In genomic region chr1:86359798-86360179, GRCm38 (mm10) we compare ENCODE assay signal across 8 mouse cellular contexts. TPM values are rescaled to one million over a fixed set of nuclear protein-coding genes. Genes with fewer than 3 reads are reported as not detected.
DNase-seq lines count a peak whose midpoint lies in the region; ATAC-seq and TF ChIP-seq lines count a peak whose summit lies in the region.

No protein-coding gene starts in this region.

- H3K4me3 ChIP-seq in cerebellum, adult 2 months (replicated peaks; ENCODE audit: insufficient read depth, low read depth, low read length), result peak overlapping the region; percentile 90
- peak overlapping the region; percentile 80 for H3K4me3 ChIP-seq in limb, embryonic 15.5 days
- H3K4me3 ChIP-seq in olfactory bulb, adult 2 months (ENCODE audit: insufficient read depth, low read depth, low read length), result peak overlapping the region; percentile 70

- WGBS in cerebellum, adult 2 months, result under 1% methylated on average over 26 of the region's 26 CpGs
- under 1% methylated on average over 26 of the region's 26 CpGs for WGBS in limb, embryonic 15.5 days
- WGBS in olfactory bulb, adult 2 months, result under 1% methylated on average over 26 of the region's 26 CpGs

- no peaks in the 10 kb centered on the region for H3K27me3 ChIP-seq in cerebellum, adult 2 months (ENCODE audit: control insufficient read depth, insufficient read depth, low read length)
- no peaks in the 10 kb centered on the region for H3K27me3 ChIP-seq in limb, embryonic 15.5 days

- peaks cover 6% of the 10 kb centered on the region; the same call in 1 of the 2 replicates for H3K4me1 ChIP-seq in cerebellum, adult 2 months (ENCODE audit: control insufficient read depth, insufficient read depth, low read length)
- peaks cover 19% of the 10 kb centered on the region for H3K4me1 ChIP-seq in limb, embryonic 15.5 days
- H3K4me1 ChIP-seq in olfactory bulb, adult 2 months (ENCODE audit: control insufficient read depth, insufficient read depth, low read length), result peaks cover 7% of the 10 kb centered on the region

- H3K36me3 ChIP-seq in limb, embryonic 15.5 days, result peaks cover 27% of the 10 kb centered on the region

- TF ChIP-seq POLR2A in cerebellum, adult 2 months (IDR thresholded peaks at IDR 0.05; ENCODE audit: borderline replicate concordance, insufficient read depth, low read length), result no peak
- no peak for TF ChIP-seq POLR2A in olfactory bulb, adult 2 months (IDR thresholded peaks at IDR 0.05; ENCODE audit: insufficient read depth, low read depth, low read length)

- ATAC-seq in erythroid progenitor cell, adult 5-6 weeks (replicated peaks; ENCODE audit: low FRiP score, poor library complexity, severe bottlenecking), result peak; percentile 40
- peak; percentile 2; the same call in 1 of the 2 replicates for ATAC-seq in limb, embryonic 15.5 days (ENCODE audit: insufficient number of reproducible peaks, low FRiP score, low TSS enrichment, low read depth)

- H3K9me3 ChIP-seq in limb, embryonic 15.5 days, result no peaks in the 10 kb centered on the region

- H3K4me2 ChIP-seq in limb, embryonic 15.5 days, result peak overlapping the region; percentile 57

- peak overlapping the region; percentile 82 for H3K9ac ChIP-seq in limb, embryonic 15.5 days

- DNase-seq in cerebellum, adult 2 months, result no peak
- DNase-seq in cerebellum, postnatal 36 days, result no peak
- peak; percentile 83 for DNase-seq in 416B (ENCODE audit: low read depth)
- DNase-seq in urinary bladder, postnatal 14 days (ENCODE audit: low spot score), result no peak
- no peak for DNase-seq in right cerebral cortex, postnatal 10 days (ENCODE audit: low spot score in 2 of 2)

- TF ChIP-seq CTCF in cerebellum, adult 2 months (IDR thresholded peaks at IDR 0.05; ENCODE audit: borderline replicate concordance, insufficient read depth, low read depth, low read length), result no peak
- no peak for TF ChIP-seq CTCF in olfactory bulb, adult 2 months (IDR thresholded peaks at IDR 0.05; ENCODE audit: insufficient read depth, low read depth, low read length)

- peak overlapping the region; percentile 11; the same call in 1 of the 2 replicates for H3K27ac ChIP-seq in cerebellum, adult 2 months (ENCODE audit: insufficient read depth, low read length)
- H3K27ac ChIP-seq in limb, embryonic 15.5 days, result peak overlapping the region; percentile 88
- no peak overlapping the region; the same call in 1 of the 2 replicates for H3K27ac ChIP-seq in olfactory bulb, adult 2 months (ENCODE audit: insufficient read depth, low read depth, low read length)

RNA-seq across cellular contexts. Expression of gene Ncl, which starts 0.6 kb away (rescaled TPM):
- polyA plus RNA-seq in cerebellum, adult 2 months (2012; rRNA removed), result 105 and 134 TPM in 2 replicates
- 148 and 176 TPM in 2 replicates for total RNA-seq in erythroid progenitor cell, adult 5-6 weeks (2015; ENCODE audit: low replicate concordance)
- total RNA-seq in erythroid progenitor cell, adult 5-6 weeks (2017; ENCODE audit: low replicate concordance), result 169 and 177 TPM in 2 replicates
- 356 and 369 TPM in 2 replicates for polyA plus RNA-seq in limb, embryonic 15.5 days (2015; fragmentation: Nextera tagmentation; extraction: Ambion mirVana)
- polyA plus RNA-seq in olfactory bulb, adult 2 months (2012; ENCODE audit: insufficient read depth, insufficient read length, low replicate concordance, missing spikeins), result 269 and 776 TPM in 2 replicates

RNA-seq across cellular contexts. Expression of gene B3gnt7, which starts 57.2 kb away (rescaled TPM):
- 1.0 and 1.3 TPM in 2 replicates for polyA plus RNA-seq in cerebellum, adult 2 months (2012; rRNA removed)
- 1.4 TPM in 1 of 2 replicates, not detected in the other for total RNA-seq in erythroid progenitor cell, adult 5-6 weeks (2015; ENCODE audit: low replicate concordance)
- total RNA-seq in erythroid progenitor cell, adult 5-6 weeks (2017; ENCODE audit: low replicate concordance), result not detected in 2 replicates
- 5.0 and 6.2 TPM in 2 replicates for polyA plus RNA-seq in limb, embryonic 15.5 days (2015; fragmentation: Nextera tagmentation; extraction: Ambion mirVana)
- polyA plus RNA-seq in olfactory bulb, adult 2 months (2012; ENCODE audit: insufficient read depth, insufficient read length, low replicate concordance, missing spikeins), result not detected in 2 replicates
